ENCODE assay signal across 32 mouse cellular contexts in the genomic region with DNA sequence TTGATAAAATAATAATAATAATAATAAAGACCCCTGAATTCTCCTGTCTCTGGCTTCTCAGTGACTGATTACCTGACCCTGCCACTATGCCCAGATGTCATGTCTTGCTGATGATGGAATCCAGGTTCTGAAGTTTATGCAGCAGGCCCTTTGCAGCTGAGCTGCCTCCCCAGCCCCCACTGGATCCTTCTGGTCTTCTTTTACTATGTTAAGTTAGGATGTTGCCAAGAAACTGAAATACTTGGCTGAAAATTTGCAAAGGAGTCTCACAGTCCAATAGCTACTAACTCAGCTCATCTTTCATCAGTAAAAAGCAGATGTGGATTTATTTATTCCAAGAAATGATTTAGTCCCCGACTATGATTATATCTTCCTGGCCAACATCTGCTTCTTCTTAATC.
DNase-seq lines count a peak whose midpoint lies in the region; ATAC-seq and TF ChIP-seq lines count a peak whose summit lies in the region.
"Had no signal": no experiment of that assay in that cellular context is flagged by ENCODE, and none has a peak within 500 bp of the region (broad histone marks: within the 10 kb centered on the region; RNA-seq: fewer than 3 reads in every experiment).

No protein-coding gene starts in this region.

- no peaks in the 10 kb centered on the region for H3K4me1 ChIP-seq in lung, embryonic 16.5 days (replicated peaks; ENCODE audit: control insufficient read depth, insufficient read depth, low read length)
- H3K4me1 ChIP-seq in lung, postnatal 0 days (ENCODE audit: insufficient read depth, low read depth, low read length) = no peaks in the 10 kb centered on the region
- H3K4me1 ChIP-seq in limb, embryonic 14.5 days (ENCODE audit: control insufficient read depth, insufficient read depth, low read length) = no peaks in the 10 kb centered on the region
- H3K4me1 ChIP-seq: embryonic facial prominence, embryonic 12.5 days; heart, embryonic 10.5 days; hindbrain, embryonic 13.5 days; liver, embryonic 12.5 days had no signal

- H3K27ac ChIP-seq in gastrocnemius, adult 2 months = no peak overlapping the region
- H3K27ac ChIP-seq in lung, embryonic 16.5 days (ENCODE audit: low read length) = no peak overlapping the region
- H3K27ac ChIP-seq in lung, postnatal 0 days (ENCODE audit: low read length) = no peak overlapping the region
- no peak overlapping the region for H3K27ac ChIP-seq in limb, embryonic 14.5 days (replicated peaks; ENCODE audit: low read depth, low read length)
- H3K27ac ChIP-seq: embryonic facial prominence, embryonic 12.5 days; heart, embryonic 10.5 days; hindbrain, embryonic 13.5 days; layer of hippocampus, adult 2 months; liver, embryonic 12.5 days; macrophage had no signal

- no peak overlapping the region for H3K4me3 ChIP-seq in gastrocnemius, adult 2 months
- no peak overlapping the region for H3K4me3 ChIP-seq in lung, embryonic 16.5 days (ENCODE audit: low read length)
- H3K4me3 ChIP-seq in lung, postnatal 0 days (ENCODE audit: low read depth, low read length) = no peak overlapping the region
- H3K4me3 ChIP-seq in limb, embryonic 14.5 days (replicated peaks; ENCODE audit: low read length) = no peak overlapping the region
- H3K4me3 ChIP-seq: embryonic facial prominence, embryonic 12.5 days; erythroblast, embryonic 14.5 days; heart, embryonic 10.5 days; hindbrain, embryonic 13.5 days; layer of hippocampus, adult 2 months; liver, embryonic 12.5 days had no signal

- TF ChIP-seq EP300 in lung, postnatal 0 days (IDR thresholded peaks at IDR 0.05) = no peak

- TF ChIP-seq POLR2A in limb, embryonic 14.5 days (IDR thresholded peaks at IDR 0.05; ENCODE audit: borderline replicate concordance, extremely low read depth, insufficient read depth, insufficient read length) = no peak

- WGBS in lung, embryonic 16.5 days = 50% methylated on average over 1 of the region's 1 CpGs
- 61% methylated on average over 1 of the region's 1 CpGs for WGBS in lung, postnatal 0 days
- WGBS in limb, embryonic 14.5 days = 53% methylated on average over 1 of the region's 1 CpGs

- peak; percentile 11 for DNase-seq in gastrocnemius, postnatal 14 days
- DNase-seq in gastrocnemius, adult 2 months = no peak
- DNase-seq in kidney, postnatal 4 days = peak; percentile 7 to 12
- no peak for DNase-seq in kidney, adult 9 months
- DNase-seq in lung, postnatal 0 days (ENCODE audit: low spot score) = no peak
- DNase-seq in limb, embryonic 14.5 days (ENCODE audit: low spot score) = peak; percentile 93
- DNase-seq in left cerebral cortex, postnatal 36 days (ENCODE audit: low spot score in 2 of 2) = no peak
- DNase-seq: adrenal gland, postnatal 10 days; cerebellum, adult 8-10 months; cerebellum, postnatal 36 days; gastrocnemius, postnatal 25 days; heart, adult 11 months; heart, postnatal 4 days; kidney, adult 2 months; kidney, postnatal 25 days; left cerebral cortex, postnatal 4 days; lung, adult 2 months; midbrain, embryonic 14.5 days; right cerebral cortex, postnatal 14 days; spleen, adult 18-20 months; thymus, adult 2 months; thymus, postnatal 36 days had no signal

- no peaks in the 10 kb centered on the region for H3K27me3 ChIP-seq in lung, embryonic 16.5 days (ENCODE audit: control insufficient read depth, insufficient read depth, low read depth, low read length)
- no peaks in the 10 kb centered on the region for H3K27me3 ChIP-seq in lung, postnatal 0 days (replicated peaks; ENCODE audit: insufficient read depth, low read length)
- no peaks in the 10 kb centered on the region for H3K27me3 ChIP-seq in limb, embryonic 14.5 days (ENCODE audit: control insufficient read depth, insufficient read depth, low read length)
- H3K27me3 ChIP-seq: embryonic facial prominence, embryonic 12.5 days; hindbrain, embryonic 13.5 days; liver, embryonic 12.5 days had no signal

- TF ChIP-seq CTCF in gastrocnemius, adult 2 months (IDR thresholded peaks at IDR 0.05) = no peak
- no peak for TF ChIP-seq CTCF in lung, postnatal 0 days (IDR thresholded peaks at IDR 0.05)

- ATAC-seq in lung, embryonic 16.5 days (ENCODE audit: low read depth) = peak; percentile 66
- no peak for ATAC-seq in lung, postnatal 0 days
- ATAC-seq in limb, embryonic 14.5 days (ENCODE audit: low FRiP score, low read depth) = peak; percentile 44
- ATAC-seq: forebrain, embryonic 16.5 days; liver, embryonic 12.5 days; Patski had no signal

- H3K9ac ChIP-seq in lung, embryonic 16.5 days (ENCODE audit: low read length) = no peak overlapping the region
- H3K9ac ChIP-seq in lung, postnatal 0 days (replicated peaks; ENCODE audit: low read depth) = no peak overlapping the region
- H3K9ac ChIP-seq in limb, embryonic 14.5 days (ENCODE audit: low read depth, low read length, severe bottlenecking) = no peak overlapping the region
- H3K9ac ChIP-seq: embryonic facial prominence, embryonic 12.5 days; hindbrain, embryonic 13.5 days; liver, embryonic 12.5 days had no signal

- intact Hi-C loops in gastrocnemius, postnatal 14 days (cut with DNase I; ENCODE audit: low total_unique reads) = no loop called here
- intact Hi-C loops in gastrocnemius, adult 2 months (cut with DNase I) = no loop called here
- intact Hi-C loops in left cerebral cortex, postnatal 36 days (cut with DNase I) = no loop called here

- H3K36me3 ChIP-seq in lung, embryonic 16.5 days (ENCODE audit: control insufficient read depth, insufficient read depth, low read length) = no peaks in the 10 kb centered on the region
- H3K36me3 ChIP-seq in lung, postnatal 0 days (ENCODE audit: insufficient read depth, low read length) = no peaks in the 10 kb centered on the region
- no peaks in the 10 kb centered on the region for H3K36me3 ChIP-seq in limb, embryonic 14.5 days (ENCODE audit: control insufficient read depth, insufficient read depth, low read length)
- H3K36me3 ChIP-seq: embryonic facial prominence, embryonic 12.5 days; heart, embryonic 10.5 days; hindbrain, embryonic 13.5 days; liver, embryonic 12.5 days had no signal

- no peak overlapping the region for H3K4me2 ChIP-seq in lung, embryonic 16.5 days (ENCODE audit: low read depth, low read length)
- no peak overlapping the region for H3K4me2 ChIP-seq in lung, postnatal 0 days (replicated peaks; ENCODE audit: low read depth, low read length)
- no peak overlapping the region for H3K4me2 ChIP-seq in limb, embryonic 14.5 days (replicated peaks; ENCODE audit: low read depth, low read length, severe bottlenecking)
- H3K4me2 ChIP-seq: embryonic facial prominence, embryonic 12.5 days; hindbrain, embryonic 13.5 days; liver, embryonic 12.5 days had no signal

- no peaks in the 10 kb centered on the region for H3K9me3 ChIP-seq in lung, embryonic 16.5 days (ENCODE audit: control insufficient read depth, low read length)
- no peaks in the 10 kb centered on the region for H3K9me3 ChIP-seq in lung, postnatal 0 days (ENCODE audit: low read length)
- no peaks in the 10 kb centered on the region for H3K9me3 ChIP-seq in limb, embryonic 14.5 days (ENCODE audit: control insufficient read depth, low read length)
- H3K9me3 ChIP-seq: embryonic facial prominence, embryonic 12.5 days; heart, embryonic 10.5 days; hindbrain, embryonic 13.5 days; liver, embryonic 12.5 days had no signal

Comparison
In these comparisons a context has a peak if more than half of its experiments do, and no peak if none do; other contexts are left out.
1. DNase-seq: peak in gastrocnemius, postnatal 14 days (single experiment), kidney, postnatal 4 days (2 of 2) and limb, embryonic 14.5 days (single experiment); none in gastrocnemius, adult 2 months (single experiment), kidney, adult 9 months (single experiment), lung, postnatal 0 days (single experiment) and left cerebral cortex, postnatal 36 days (0 of 2).